Mouse (Mus musculus): Measurements from ENCODE around the gene Repin1. TPM values are rescaled to one million over a fixed set of nuclear protein-coding genes. Genes with fewer than 3 reads are reported as not detected.

The Repin1 gene
- polyA plus RNA-seq, 1 experiment: 9.1 TPM

DNA sequence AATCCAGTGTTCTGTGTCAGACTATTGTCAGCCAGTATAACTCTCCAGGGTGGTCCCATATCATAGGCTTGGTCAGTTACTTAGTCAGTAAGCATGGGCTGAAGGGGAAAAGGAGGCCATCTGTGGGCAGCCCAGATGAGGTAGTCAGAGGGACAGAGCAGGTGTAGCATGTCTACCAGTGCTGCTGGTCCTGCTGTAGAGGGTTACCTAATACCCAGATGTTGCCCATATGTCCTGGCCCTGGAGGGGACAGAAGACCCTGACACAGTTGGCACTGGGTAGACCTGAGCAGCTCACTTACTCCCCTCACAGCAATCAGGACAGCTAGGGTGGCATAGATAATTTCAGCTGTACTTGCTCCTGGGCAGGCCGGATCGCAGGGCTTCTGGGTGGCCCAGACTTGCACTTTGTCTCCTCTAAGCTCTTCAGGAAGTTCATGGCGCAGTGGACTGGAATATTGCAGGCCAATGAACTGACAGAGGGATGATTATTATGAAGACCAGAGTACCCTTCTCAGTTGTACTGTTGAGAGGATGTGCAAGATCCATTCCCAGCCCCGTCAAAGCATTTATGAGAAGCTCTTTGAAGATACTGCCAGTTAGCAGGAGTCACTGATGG, 27.9 kb upstream of the Repin1 start:
- no peaks in the 10 kb centered on the region for H3K79me2 ChIP-seq (ENCODE audit: control insufficient read depth, insufficient read depth)
- TF ChIP-seq MYOD1 (IDR thresholded peaks at IDR 0.05; ENCODE audit: control insufficient read depth, insufficient read length, low read depth) (no peak), CEBPB (IDR thresholded peaks at IDR 0.05; ENCODE audit: low read depth) (no peak), MAX (IDR thresholded peaks at IDR 0.05) (no peak), MYOG (IDR thresholded peaks at IDR 0.05; ENCODE audit: control insufficient read depth, extremely low read depth, insufficient read length) (no peak), CTCF (IDR thresholded peaks at IDR 0.05; ENCODE audit: control insufficient read depth, insufficient read depth, insufficient read length) (no peak), USF1 (IDR thresholded peaks at IDR 0.05; ENCODE audit: low read depth) (no peak), FOSL1 (IDR thresholded peaks at IDR 0.05; ENCODE audit: insufficient read depth, low read length, poor library complexity, severe bottlenecking) (no peak)
- no peaks in the 10 kb centered on the region for H3K36me3 ChIP-seq (ENCODE audit: control insufficient read depth, insufficient read depth)
- no peak overlapping the region for H3K4me3 ChIP-seq (ENCODE audit: insufficient read depth, poor library complexity, severe bottlenecking)
- H3K27me3 ChIP-seq (ENCODE audit: control insufficient read depth, insufficient read depth, insufficient read length): peaks cover under 1% of the 10 kb centered on the region
- H3K79me3 ChIP-seq (ENCODE audit: low read depth): no peaks in the 10 kb centered on the region
- H3ac ChIP-seq (ENCODE audit: control insufficient read depth, insufficient read length, low read depth): no peak overlapping the region

DNA sequence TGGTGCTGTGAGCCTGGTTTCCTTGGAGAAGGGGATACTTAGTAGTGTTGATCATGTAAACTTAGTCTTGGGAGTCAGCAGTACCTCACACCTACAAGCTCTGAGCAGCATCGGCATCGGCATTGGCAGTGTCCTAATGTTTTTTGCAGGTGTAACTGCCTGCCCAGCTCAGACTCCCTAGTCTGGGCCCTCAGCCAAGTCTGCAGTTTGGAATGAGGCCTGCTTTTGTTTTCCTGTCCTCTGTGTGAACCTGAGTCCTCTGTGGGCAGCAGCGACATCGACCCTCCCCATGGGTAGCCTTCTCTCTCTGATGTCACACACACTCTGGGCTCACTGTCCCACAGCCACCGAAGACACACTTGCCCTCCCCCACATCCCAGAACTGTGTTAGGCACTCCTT, 27.4 kb upstream of the Repin1 start:
- Histone ChIP-seq H3K79me3 (ENCODE audit: low read depth) (no peaks in the 10 kb centered on the region), H3K4me3 (ENCODE audit: insufficient read depth, poor library complexity, severe bottlenecking) (no peak overlapping the region), H3K27me3 (ENCODE audit: control insufficient read depth, insufficient read depth, insufficient read length) (peaks cover 3% of the 10 kb centered on the region), H3K36me3 (ENCODE audit: control insufficient read depth, insufficient read depth) (no peaks in the 10 kb centered on the region), H3ac (ENCODE audit: control insufficient read depth, insufficient read length, low read depth) (no peak overlapping the region), H3K79me2 (ENCODE audit: control insufficient read depth, insufficient read depth) (no peaks in the 10 kb centered on the region)
- TF ChIP-seq MYOD1 (IDR thresholded peaks at IDR 0.05; ENCODE audit: control insufficient read depth, insufficient read length, low read depth) (no peak), MYOG (IDR thresholded peaks at IDR 0.05; ENCODE audit: control insufficient read depth, extremely low read depth, insufficient read length) (no peak), CEBPB (IDR thresholded peaks at IDR 0.05; ENCODE audit: low read depth) (no peak), MAX (IDR thresholded peaks at IDR 0.05) (no peak), FOSL1 (IDR thresholded peaks at IDR 0.05; ENCODE audit: insufficient read depth, low read length, poor library complexity, severe bottlenecking) (no peak), USF1 (IDR thresholded peaks at IDR 0.05; ENCODE audit: low read depth) (no peak), CTCF (IDR thresholded peaks at IDR 0.05; ENCODE audit: control insufficient read depth, insufficient read depth, insufficient read length) (no peak)

DNA sequence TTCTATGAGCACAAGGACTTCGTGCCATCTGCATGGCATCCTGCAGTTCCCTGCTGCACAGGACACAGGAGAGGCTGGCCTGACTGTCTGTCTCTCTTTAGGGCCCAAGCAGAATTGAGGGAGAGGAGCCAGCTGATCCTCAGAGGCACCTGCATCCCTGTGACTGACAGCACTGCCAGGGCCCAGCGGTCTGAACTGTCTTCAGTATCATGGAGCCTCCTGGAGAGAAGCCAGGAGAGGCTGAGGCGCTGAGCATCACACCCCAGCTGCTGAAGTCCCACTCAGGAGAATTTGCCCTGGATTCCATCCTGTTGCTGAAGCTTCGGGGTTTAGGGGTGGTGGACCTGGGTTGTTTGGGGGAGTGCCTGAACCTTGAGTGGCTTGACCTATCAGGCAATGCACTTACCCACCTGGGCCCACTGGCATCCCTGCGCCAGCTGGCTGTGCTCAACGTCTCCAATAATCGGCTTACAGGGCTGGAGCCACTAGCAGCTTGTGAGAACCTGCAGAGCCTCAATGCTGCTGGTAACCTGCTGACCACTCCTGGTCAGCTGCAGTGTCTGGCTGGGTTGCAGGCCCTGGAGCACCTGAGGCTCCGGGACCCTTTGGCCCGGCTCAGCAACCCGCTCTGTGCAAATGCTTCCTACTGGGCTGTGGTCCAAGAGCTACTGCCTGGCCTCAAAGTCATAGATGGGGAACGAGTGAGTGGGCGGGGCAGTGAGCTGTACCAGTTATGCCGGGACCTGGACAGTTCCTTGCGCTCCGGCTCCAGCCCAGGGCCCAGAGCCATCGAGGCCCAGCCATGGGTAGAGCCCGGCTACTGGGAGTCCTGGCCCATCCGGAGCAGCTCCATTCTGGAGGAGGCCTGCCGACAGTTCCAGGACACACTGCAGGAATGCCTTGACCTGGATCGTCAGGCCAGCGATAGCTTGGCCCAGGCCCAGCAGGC, 25.4 kb upstream of the Repin1 start:
- Histone ChIP-seq H3ac (ENCODE audit: control insufficient read depth, insufficient read length, low read depth) (no peak overlapping the region), H3K4me3 (ENCODE audit: insufficient read depth, poor library complexity, severe bottlenecking) (no peak overlapping the region), H3K36me3 (ENCODE audit: control insufficient read depth, insufficient read depth) (no peaks in the 10 kb centered on the region), H3K27me3 (ENCODE audit: control insufficient read depth, insufficient read depth, insufficient read length) (peaks cover 3% of the 10 kb centered on the region), H3K79me2 (ENCODE audit: control insufficient read depth, insufficient read depth) (no peaks in the 10 kb centered on the region), H3K79me3 (ENCODE audit: low read depth) (no peaks in the 10 kb centered on the region)
- TF ChIP-seq CEBPB (IDR thresholded peaks at IDR 0.05; ENCODE audit: low read depth): no peak
- TF ChIP-seq FOSL1 (IDR thresholded peaks at IDR 0.05; ENCODE audit: insufficient read depth, low read length, poor library complexity, severe bottlenecking): no peak
- no peak for TF ChIP-seq USF1 (IDR thresholded peaks at IDR 0.05; ENCODE audit: low read depth)
- no peak for TF ChIP-seq MAX (IDR thresholded peaks at IDR 0.05)
- no peak for TF ChIP-seq MYOD1 (IDR thresholded peaks at IDR 0.05; ENCODE audit: control insufficient read depth, insufficient read length, low read depth)
- no peak for TF ChIP-seq CTCF (IDR thresholded peaks at IDR 0.05; ENCODE audit: control insufficient read depth, insufficient read depth, insufficient read length)
- no peak for TF ChIP-seq MYOG (IDR thresholded peaks at IDR 0.05; ENCODE audit: control insufficient read depth, extremely low read depth, insufficient read length)

DNA sequence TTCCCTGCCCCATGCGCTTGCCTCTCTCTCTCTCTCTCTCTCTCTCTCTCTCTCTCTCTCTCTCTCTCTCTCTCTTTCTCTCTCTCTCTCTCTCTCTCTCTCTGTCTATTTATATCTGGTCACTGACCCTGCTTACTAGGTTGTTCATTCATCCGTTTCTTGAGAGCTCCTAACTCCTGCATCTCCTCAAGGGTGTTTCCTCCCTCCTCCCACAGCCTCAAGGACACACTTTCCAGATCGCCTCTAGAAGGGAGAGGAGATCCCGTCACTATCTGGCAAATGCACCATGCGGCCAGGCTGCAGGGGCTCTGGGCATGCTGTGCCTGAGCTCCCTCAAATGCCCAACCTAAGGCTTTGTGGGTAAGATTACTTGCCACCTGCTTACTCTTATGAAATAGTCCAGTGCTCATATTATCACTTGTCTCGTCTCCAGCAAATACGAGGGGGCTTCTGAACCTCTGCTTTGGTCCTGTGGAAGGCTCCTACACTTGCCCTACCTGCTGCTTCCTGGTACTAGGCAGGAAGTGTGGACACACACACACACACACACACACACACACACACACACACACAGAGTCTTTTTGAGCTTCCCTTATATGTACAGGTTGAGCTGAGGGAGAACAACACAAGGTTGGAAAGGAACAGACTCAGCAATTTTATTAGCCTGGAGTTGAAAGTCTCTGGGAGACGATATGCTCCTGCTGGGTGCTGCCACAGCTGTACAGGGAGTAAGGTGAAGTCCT, 24.4 kb upstream of the Repin1 start:
- Histone ChIP-seq H3K4me3 (ENCODE audit: insufficient read depth, poor library complexity, severe bottlenecking) (no peak overlapping the region), H3ac (ENCODE audit: control insufficient read depth, insufficient read length, low read depth) (no peak overlapping the region), H3K79me3 (ENCODE audit: low read depth) (no peaks in the 10 kb centered on the region), H3K36me3 (ENCODE audit: control insufficient read depth, insufficient read depth) (no peaks in the 10 kb centered on the region), H3K27me3 (ENCODE audit: control insufficient read depth, insufficient read depth, insufficient read length) (peaks cover 3% of the 10 kb centered on the region), H3K79me2 (ENCODE audit: control insufficient read depth, insufficient read depth) (no peaks in the 10 kb centered on the region)
- no peak for TF ChIP-seq MAX (IDR thresholded peaks at IDR 0.05)
- TF ChIP-seq USF1 (IDR thresholded peaks at IDR 0.05; ENCODE audit: low read depth): no peak

DNA sequence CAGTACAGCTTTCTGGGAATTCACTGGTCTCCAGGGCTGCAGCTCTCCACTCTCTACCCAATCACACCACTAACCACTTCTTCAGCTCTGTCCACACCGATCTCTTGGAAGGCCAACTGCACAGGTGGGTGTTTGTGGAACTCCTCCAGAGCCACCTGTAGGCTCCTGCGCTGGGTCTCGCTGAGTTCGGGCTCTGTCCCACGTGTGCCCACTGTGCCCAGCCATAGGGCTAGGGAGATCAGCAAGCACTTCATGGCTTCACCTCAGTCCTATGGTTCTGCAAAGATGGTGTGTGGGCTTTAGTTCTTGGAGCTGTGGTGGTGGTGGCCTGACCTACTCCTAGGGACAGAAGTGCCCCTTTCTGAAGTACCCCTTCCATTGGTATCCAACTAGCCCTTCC, 21.7 kb upstream of the Repin1 start:
- TF ChIP-seq CEBPB (IDR thresholded peaks at IDR 0.05; ENCODE audit: low read depth) (no peak), MYOG (IDR thresholded peaks at IDR 0.05; ENCODE audit: control insufficient read depth, extremely low read depth, insufficient read length) (no peak)
- H3K79me2 ChIP-seq (ENCODE audit: control insufficient read depth, insufficient read depth): no peaks in the 10 kb centered on the region
- no peaks in the 10 kb centered on the region for H3K36me3 ChIP-seq (ENCODE audit: control insufficient read depth, insufficient read depth)
- peaks cover 3% of the 10 kb centered on the region for H3K27me3 ChIP-seq (ENCODE audit: control insufficient read depth, insufficient read depth, insufficient read length)
- H3ac ChIP-seq (ENCODE audit: control insufficient read depth, insufficient read length, low read depth): no peak overlapping the region
- no peak overlapping the region for H3K4me3 ChIP-seq (ENCODE audit: insufficient read depth, poor library complexity, severe bottlenecking)
- H3K79me3 ChIP-seq (ENCODE audit: low read depth): no peaks in the 10 kb centered on the region

All from C2C12 (cell line).